Mouse (Mus musculus) C2C12 (cell line): Measurements from ENCODE around the gene Chst15.

Experiments used
- CEBPB ChIP-seq: IDR thresholded peaks from one replicate; pipeline ENCODE4 v1.6.1; 2011; ENCODE audit warnings: low read depth, mild to moderate bottlenecking, control low read depth, moderate library complexity
- CTCF ChIP-seq: IDR thresholded peaks from one replicate; pipeline ENCODE4 v1.5.1; 2011; ENCODE audit not compliant: control insufficient read depth, insufficient read depth, insufficient read length
- FOSL1 ChIP-seq: IDR thresholded peaks from one replicate; pipeline ENCODE4 v1.8.0; 2011; ENCODE audit warnings: mild to moderate bottlenecking, low read length; ENCODE audit not compliant: poor library complexity, insufficient read depth, severe bottlenecking
- MAX ChIP-seq: IDR thresholded peaks from one replicate; pipeline ENCODE4 v1.6.1; 2011; ENCODE audit warnings: mild to moderate bottlenecking, control low read depth
- MYOD1 ChIP-seq: IDR thresholded peaks from one replicate; pipeline ENCODE4 v1.6.1; 2011; ENCODE audit warnings: low read depth; ENCODE audit not compliant: control insufficient read depth, insufficient read length
- MYOG ChIP-seq: IDR thresholded peaks from one replicate; pipeline ENCODE4 v1.6.1; 2011; ENCODE audit not compliant: control insufficient read depth, insufficient read length; ENCODE audit errors: extremely low read depth
- USF1 ChIP-seq: IDR thresholded peaks from one replicate; pipeline ENCODE4 v1.6.1; 2011; ENCODE audit warnings: low read depth, mild to moderate bottlenecking, control low read depth, moderate library complexity

DNA sequence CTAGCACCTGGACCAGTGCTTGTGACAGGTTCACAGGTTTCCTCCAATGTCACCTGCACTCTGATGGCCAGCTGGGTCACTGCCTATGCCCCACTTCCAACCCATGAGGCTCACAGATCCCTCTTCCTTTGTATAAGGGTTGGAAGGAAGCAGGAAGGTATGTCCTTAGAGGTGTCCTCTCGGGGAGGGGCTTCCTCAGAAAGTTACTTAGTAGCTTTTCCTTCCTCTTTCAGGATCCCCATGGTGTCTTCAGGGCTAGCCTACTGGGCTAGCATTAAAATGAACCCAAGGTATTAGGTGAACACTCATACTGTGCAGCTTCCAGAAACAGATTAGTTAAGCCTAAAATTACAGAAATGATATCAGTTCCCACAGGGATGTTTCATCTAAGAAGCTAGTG is 16.1 kb upstream of the Chst15 start:
- TF ChIP-seq CTCF (no peak), CEBPB (no peak), MYOG (no peak), USF1 (no peak), MYOD1 (no peak), MAX (no peak), FOSL1 (no peak)
